Mouse (Mus musculus) thymus, postnatal 14 days (tissue): ENCODE results near the gene Gadd45gip1.

Experiments
- DNase-seq: peaks from one replicate; pipeline ENCODE4 v3.0.0; 2021

Gadd45gip1 gene

DNA sequence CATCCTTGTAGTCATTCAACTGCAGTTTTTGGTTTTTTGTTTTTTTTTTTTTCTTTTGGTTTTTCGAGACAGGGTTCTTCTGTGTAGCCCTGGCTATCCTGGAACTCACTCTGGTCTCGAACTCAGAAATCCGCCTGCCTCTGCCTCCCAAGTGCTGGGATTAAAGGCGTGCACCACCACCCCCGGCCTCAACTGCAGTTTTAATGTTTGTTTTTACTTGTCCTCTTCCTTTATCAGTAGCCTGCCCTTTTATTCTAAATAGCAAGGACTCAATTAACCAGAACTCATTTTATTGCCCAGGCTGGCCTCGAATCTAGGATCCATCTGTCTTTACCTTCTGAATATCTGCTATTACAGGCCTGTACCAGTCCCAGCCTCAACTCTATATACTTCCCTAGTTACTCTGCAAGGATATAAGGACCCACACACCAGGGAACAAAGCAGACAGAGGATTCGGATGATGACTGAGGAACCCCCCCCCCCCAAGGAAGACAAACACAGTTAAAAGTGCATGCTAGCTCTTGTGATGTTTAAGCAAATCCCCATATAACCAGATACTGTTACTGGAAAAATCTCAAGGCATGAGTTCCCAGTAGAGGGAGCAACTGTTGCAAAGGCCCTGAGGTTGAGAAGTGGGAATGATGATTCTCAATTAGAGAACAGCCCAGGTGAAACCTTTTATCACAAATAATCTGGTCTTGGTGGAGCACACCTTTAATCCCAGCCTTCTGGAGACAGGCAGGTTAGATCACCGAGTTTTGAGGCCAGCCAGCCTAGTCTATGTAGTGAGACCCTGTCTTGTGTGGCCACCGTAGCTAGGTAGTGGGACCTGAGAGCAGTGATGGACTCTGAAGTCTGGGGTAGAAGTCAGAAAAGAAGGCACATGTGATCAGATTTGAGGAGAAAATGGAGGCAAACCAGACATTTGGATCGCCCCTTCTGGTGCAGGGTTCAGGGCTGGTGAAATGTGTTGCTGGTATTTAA is 1.7 kb downstream of the Gadd45gip1 start:
- no peak for DNase-seq

GRCm38 (mm10) chr8:84834002-84834865 is 2.9 kb downstream of the Gadd45gip1 start:
- no peak for DNase-seq

- no peak for DNase-seq
Observed at GRCm38 (mm10) chr8:84834866-84835855, 3.8 kb downstream of the Gadd45gip1 start.

- no peak for DNase-seq
Observed at GRCm38 (mm10) chr8:84837149-84837911, 6.0 kb downstream of the Gadd45gip1 start.

DNA sequence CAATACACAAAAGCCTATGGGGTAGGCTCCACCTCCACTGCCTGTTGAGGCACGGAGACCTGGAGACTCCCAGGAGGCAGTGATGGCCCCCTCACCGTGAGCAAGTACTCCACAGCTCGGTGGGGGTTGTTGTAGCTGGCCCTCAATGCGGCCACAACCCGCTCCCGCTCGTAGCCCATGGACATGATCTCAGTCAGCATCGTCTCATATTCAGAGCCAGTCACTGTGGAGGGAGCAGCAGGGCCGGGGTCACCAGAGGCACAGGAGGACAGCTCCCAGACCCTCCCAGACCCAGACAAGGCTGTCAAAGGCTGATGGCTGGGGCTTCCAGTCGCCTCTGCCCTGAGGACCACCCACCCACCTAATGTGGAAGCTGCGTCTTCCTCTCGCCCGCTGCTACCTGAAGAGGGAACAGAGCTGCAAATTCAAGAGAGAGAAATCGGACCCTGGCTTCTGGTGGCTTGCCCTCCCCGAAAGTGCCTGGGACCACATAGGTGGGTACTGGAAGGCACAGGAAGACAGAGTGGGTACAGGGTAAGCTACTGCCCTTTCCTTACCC is 6.7 kb downstream of the Gadd45gip1 start:
- no peak for DNase-seq

GRCm38 (mm10) chr8:84838513-84838912 is 7.2 kb downstream of the Gadd45gip1 start:
- no peak for DNase-seq

- no peak for DNase-seq
Observed at GRCm38 (mm10) chr8:84839411-84839810, 8.1 kb downstream of the Gadd45gip1 start.

- no peak for DNase-seq
Observed at GRCm38 (mm10) chr8:84839875-84840247, 8.5 kb downstream of the Gadd45gip1 start.

DNA sequence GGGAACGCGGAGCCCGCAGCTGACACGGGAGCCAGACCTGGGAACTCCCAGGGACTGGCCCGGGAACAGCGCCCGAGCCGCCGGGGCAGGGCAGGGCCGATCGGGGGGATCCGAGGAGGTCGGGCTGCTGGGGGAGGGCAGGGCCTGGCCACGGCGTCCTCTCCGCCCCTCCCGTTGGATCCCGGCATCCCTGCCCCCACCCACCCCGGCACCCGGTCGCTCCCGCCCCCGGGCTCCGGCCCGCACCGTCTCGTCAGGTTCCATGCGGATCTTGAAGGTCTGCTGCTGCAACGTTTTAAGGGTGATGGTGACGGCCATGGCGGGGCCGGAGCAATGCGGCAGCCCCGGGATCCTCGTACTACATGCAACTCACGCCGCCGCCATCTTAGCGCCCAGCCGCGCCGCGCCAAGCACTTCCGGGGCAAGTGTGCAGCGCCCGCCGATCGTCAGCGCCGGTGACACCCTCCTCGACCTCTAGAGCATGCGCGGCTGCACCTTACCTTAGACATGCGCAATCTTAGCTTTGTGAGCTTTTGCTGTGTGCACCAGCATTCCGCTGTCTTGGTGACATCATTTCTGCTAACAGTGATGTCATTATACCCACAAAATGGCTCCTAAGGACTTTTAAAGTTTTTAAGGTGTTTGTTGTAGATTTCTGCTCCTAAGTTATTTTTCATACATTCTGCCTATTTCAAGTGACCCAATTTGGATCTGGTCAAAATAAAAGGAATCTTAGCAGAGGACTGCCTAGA is 9.1 kb downstream of the Gadd45gip1 start, which contains the start of gene Rad23a:
Rad23a (minus strand) TSS at position 418 of the 752 bp plus-strand sequence.
- DNase-seq = peak; percentile 92

DNA sequence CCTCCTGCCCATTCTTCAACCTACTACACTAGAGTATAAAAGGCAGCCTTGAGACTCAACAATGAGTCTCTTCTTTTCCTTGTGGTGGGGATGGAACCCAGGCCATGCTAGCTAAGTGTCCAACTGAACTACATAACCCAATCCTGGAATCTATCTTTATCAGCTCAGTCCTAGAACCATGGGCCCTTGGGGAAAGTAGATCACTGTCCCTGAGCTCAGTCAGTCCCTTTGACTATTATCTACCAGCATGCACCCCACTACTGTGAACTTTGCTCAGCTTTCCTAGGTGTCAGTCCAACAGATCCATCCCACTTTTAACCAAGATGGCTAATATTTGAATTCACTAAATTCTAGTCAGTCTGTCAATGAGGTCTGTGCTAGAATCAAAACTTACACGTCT is 10.2 kb downstream of the Gadd45gip1 start:
- DNase-seq = no peak

DNA sequence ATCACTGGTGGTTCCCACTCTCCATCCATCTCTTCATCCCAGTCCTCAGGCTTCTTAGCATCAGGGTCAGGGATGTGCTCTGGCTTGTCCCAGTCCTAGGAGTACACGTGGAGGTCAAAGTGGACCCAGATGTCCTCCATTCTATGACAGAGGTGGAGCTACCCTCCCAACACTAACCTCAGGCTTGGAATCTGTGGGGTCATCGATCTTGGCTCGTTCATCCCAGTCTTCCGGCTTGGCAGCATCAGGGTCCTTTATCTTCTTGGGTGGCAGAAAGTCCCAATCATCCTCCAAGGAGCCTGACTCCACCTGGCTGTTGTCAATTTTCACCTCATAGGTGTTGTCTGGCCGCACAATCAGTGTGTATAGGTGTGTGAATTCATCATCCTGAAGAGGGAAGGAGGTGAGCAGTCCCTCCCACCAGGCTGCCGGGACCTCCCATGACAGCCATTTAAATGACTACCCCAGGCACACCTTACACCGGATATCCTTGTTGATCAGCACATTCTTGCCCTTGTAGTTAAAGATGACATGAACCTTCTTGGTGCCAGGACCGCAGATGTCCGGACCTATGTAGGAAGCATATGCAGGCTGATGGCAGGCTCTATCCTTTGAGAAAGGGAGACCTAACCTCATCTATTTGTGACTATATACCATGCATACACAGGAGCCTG is 13.2 kb downstream of the Gadd45gip1 start:
- no peak for DNase-seq

GRCm38 (mm10) chr8:84845355-84846093 is 14.2 kb downstream of the Gadd45gip1 start:
- DNase-seq = no peak

DNA sequence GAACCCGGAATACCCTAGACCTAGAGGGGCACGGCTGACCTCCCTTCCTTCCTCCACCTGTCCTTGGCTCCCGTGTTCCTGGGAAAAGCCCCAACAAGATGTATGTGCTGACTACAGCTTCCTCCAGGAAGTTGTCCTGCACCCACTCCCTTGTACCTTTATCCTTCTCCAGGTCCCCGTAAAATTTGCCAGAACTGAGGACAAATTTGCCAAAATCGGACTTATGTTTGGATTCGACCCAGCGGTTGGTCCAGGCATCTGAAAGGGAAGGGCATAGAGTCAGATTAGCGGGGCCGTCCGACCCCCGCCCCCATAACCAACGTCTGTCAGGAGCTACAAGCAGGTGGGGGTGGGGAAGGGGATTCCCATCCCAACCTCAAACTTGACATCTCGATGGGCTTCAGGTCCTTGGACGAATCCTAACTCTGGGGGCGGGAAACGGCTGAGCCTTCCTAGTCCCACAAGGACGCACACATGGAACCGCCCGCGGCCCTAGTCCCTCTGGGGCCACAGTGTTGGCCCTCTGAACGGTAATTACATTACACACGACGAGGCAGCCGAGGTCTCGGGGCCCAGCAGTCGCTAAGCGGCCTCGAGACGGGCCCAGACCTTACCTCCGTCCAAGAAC is 14.9 kb downstream of the Gadd45gip1 start:
- DNase-seq = no peak

DNA sequence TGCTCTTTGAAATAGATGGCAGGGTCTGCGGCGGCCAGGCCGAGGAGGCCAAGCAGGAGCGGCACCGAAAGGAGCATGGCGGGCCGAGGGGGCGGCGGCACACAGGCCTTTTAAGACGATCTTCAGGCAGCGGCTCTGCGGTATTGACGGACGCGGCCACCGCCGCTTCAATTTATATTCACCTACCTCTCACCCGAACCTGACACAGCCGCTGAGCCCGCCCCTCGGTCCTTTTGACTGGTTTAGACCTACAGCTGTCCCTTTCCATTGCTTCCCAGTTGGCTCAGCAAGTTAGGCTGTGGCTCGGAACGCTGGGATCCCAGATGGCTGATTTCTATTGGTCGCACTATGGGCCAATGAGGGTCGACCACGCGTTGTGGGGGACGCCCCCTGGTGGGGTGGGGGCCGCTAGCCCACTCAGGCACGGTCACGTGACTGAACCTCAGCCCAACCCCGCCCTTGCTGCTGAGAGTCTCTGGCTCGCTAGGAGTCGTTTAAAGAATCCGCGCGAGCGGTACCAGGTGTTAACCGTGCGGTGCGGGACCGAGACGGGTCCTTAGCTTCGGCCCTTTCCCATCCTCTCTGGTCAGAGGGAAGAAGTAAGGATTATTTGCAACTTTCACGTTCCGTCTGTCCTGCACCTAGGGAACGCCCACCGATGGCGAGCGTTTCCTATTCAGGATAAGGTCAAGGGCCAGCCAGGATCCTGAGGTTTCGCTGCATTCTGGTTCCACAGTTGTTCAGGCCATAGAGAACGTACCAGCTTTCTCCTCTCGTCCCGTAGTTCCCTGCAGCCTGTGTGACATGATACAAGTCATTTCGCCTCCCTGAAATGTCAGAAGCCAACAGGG is 15.6 kb downstream of the Gadd45gip1 start, which contains the start of gene Calr:
Calr (minus strand) TSS at position 213 of the 851 bp plus-strand sequence.
- DNase-seq = peak; percentile 100

- peak; percentile 36 for DNase-seq
Observed at GRCm38 (mm10) chr8:84847684-84848435, 16.5 kb downstream of the Gadd45gip1 start.

- no peak for DNase-seq
Observed at GRCm38 (mm10) chr8:84856434-84856833, 25.1 kb downstream of the Gadd45gip1 start.
